Mouse (Mus musculus) olfactory bulb, adult 2 months (tissue): ENCODE measurements at regions not wholly inside any gene's neighbourhood (a gene's known extent, or its start where the extent isn't known, plus 50 kb on each side); places are given as distances from the start of the nearest gene placed in this dataset.

Source experiments
- H3K27ac ChIP-seq: fragments of 200-500 bp; 2 replicates; pipeline ENCODE4 v1.5.1; 2012; ENCODE audit warnings: low read depth, low read length; ENCODE audit not compliant: insufficient read depth
- H3K4me1 ChIP-seq: fragments of 200-500 bp; 2 replicates; pipeline ENCODE4 v1.6.1; 2012; ENCODE audit warnings: low read length; ENCODE audit not compliant: control insufficient read depth, insufficient read depth
- H3K4me3 ChIP-seq: fragments of 200-500 bp; 2 replicates; pipeline ENCODE4 v1.5.1; 2012; ENCODE audit warnings: mild to moderate bottlenecking, low read depth, low read length, moderate library complexity; ENCODE audit not compliant: insufficient read depth
- CTCF ChIP-seq: fragments of 200-500 bp; IDR thresholded peaks from 2 replicates; pipeline ENCODE4 v1.5.1; 2012; ENCODE audit warnings: low read depth, mild to moderate bottlenecking, low read length, moderate library complexity; ENCODE audit not compliant: insufficient read depth
- POLR2A ChIP-seq: fragments of 200-500 bp; IDR thresholded peaks from 2 replicates; pipeline ENCODE4 v1.6.1; 2012; ENCODE audit warnings: mild to moderate bottlenecking, low read depth, low read length, moderate library complexity; ENCODE audit not compliant: insufficient read depth
- WGBS: fragments of 180-500 bp; shearing (Covaris S2); methylation state at CpG from one replicate; pipeline ENCODE4 v1.1.7; 2018; 5-methylcytosine and 5-hydroxymethylcytosine counted together

GRCm38 (mm10) chr12:39714169-39714794 is 323.5 kb downstream of the Arl4a start:
- TF ChIP-seq CTCF (no peak), POLR2A (no peak)
- Histone ChIP-seq H3K4me3 (no peak overlapping the region), H3K27ac (no peak overlapping the region), H3K4me1 (peaks cover 3% of the 10 kb centered on the region)
- WGBS, result 94% methylated on average over 2 of the region's 2 CpGs

- Histone ChIP-seq H3K4me1 (peaks cover 3% of the 10 kb centered on the region), H3K4me3 (no peak overlapping the region), H3K27ac (no peak overlapping the region)
- 98% methylated on average over 1 of the region's 1 CpGs for WGBS
- TF ChIP-seq POLR2A (no peak), CTCF (no peak)
These were observed 326.0 kb downstream of the Arl4a start for GRCm38 (mm10) chr12:39711807-39712206.

- Histone ChIP-seq H3K4me1 (peaks cover 3% of the 10 kb centered on the region), H3K4me3 (no peak overlapping the region), H3K27ac (peak overlapping the region; percentile 66)
- TF ChIP-seq CTCF (no peak), POLR2A (no peak)
- WGBS, result 32% methylated on average over 5 of the region's 5 CpGs
These were observed 328.0 kb downstream of the Arl4a start for GRCm38 (mm10) chr12:39709850-39710249.

GRCm38 (mm10) chr12:39697182-39697581 is 340.6 kb downstream of the Arl4a start:
- TF ChIP-seq CTCF (no peak), POLR2A (no peak)
- WGBS, result 90% methylated on average over 3 of the region's 3 CpGs

GRCm38 (mm10) chr12:39695322-39695721 is 342.5 kb downstream of the Arl4a start:
- Histone ChIP-seq H3K4me1 (no peaks in the 10 kb centered on the region), H3K4me3 (no peak overlapping the region), H3K27ac (no peak overlapping the region)
- TF ChIP-seq POLR2A, result no peak
- WGBS, result 46% methylated on average over 1 of the region's 1 CpGs

More at GRCm38 (mm10) chr12:39697182-39697581, 340.6 kb downstream of the Arl4a start:
- Histone ChIP-seq H3K4me1 (no peaks in the 10 kb centered on the region), H3K27ac (no peak overlapping the region), H3K4me3 (no peak overlapping the region)

GRCm38 (mm10) chr12:39692043-39692442 is 345.8 kb downstream of the Arl4a start:
- H3K4me1 ChIP-seq, result no peaks in the 10 kb centered on the region
- no peak overlapping the region for H3K27ac ChIP-seq
- TF ChIP-seq POLR2A (no peak), CTCF (no peak)
- no peak overlapping the region for H3K4me3 ChIP-seq
- WGBS, result 62% methylated on average over 2 of the region's 2 CpGs

GRCm38 (mm10) chr12:39685399-39685798 is 352.4 kb downstream of the Arl4a start:
- Histone ChIP-seq H3K4me1 (no peaks in the 10 kb centered on the region), H3K4me3 (no peak overlapping the region), H3K27ac (no peak overlapping the region)
- no peak for TF ChIP-seq POLR2A
- no peak for TF ChIP-seq CTCF

GRCm38 (mm10) chr12:39682121-39682520 is 355.7 kb downstream of the Arl4a start:
- Histone ChIP-seq H3K27ac (no peak overlapping the region), H3K4me3 (no peak overlapping the region), H3K4me1 (no peaks in the 10 kb centered on the region)
- TF ChIP-seq CTCF (no peak), POLR2A (no peak)
- WGBS, result 95% methylated on average over 1 of the region's 1 CpGs

GRCm38 (mm10) chr12:39675608-39676007 is 362.2 kb downstream of the Arl4a start:
- TF ChIP-seq CTCF, result no peak
- TF ChIP-seq POLR2A, result no peak
- Histone ChIP-seq H3K27ac (no peak overlapping the region), H3K4me1 (no peaks in the 10 kb centered on the region), H3K4me3 (no peak overlapping the region)
- 93% methylated on average over 2 of the region's 2 CpGs for WGBS

GRCm38 (mm10) chr12:39667701-39668100 is 370.1 kb downstream of the Arl4a start:
- WGBS, result 60% methylated on average over 2 of the region's 2 CpGs
- Histone ChIP-seq H3K4me3 (no peak overlapping the region), H3K4me1 (no peaks in the 10 kb centered on the region), H3K27ac (no peak overlapping the region)
- TF ChIP-seq CTCF, result no peak
- TF ChIP-seq POLR2A, result no peak
